Mouse (Mus musculus): ENCODE measurements at regions not wholly inside any gene's neighbourhood (a gene's known extent, or its start where the extent isn't known, plus 50 kb on each side); places are given as distances from the start of the nearest gene placed in this dataset.
A peak's percentile ranks its signal among the peaks of the same experiment; 100 is the strongest.

GRCm38 (mm10) chr9:25374161-25374560 is 107.2 kb upstream of the Eepd1 start:
- H3K9me3 ChIP-seq (replicated peaks; ENCODE audit: control insufficient read depth, low read length, poor library complexity, severe bottlenecking) = no peaks in the 10 kb centered on the region
- H3K4me1 ChIP-seq (ENCODE audit: control insufficient read depth, insufficient read depth, low read length) = no peaks in the 10 kb centered on the region
- no peak overlapping the region for H3K4me2 ChIP-seq (ENCODE audit: low read length)
- ATAC-seq = no peak
- no peak overlapping the region for H3K9ac ChIP-seq (ENCODE audit: low read depth, low read length)
- no peaks in the 10 kb centered on the region for H3K36me3 ChIP-seq (ENCODE audit: control insufficient read depth, insufficient read depth, low read length)
- 89% methylated on average over 3 of the region's 3 CpGs for WGBS
- no peak overlapping the region for H3K27ac ChIP-seq (ENCODE audit: low read length)
- no peak overlapping the region for H3K4me3 ChIP-seq (ENCODE audit: low read depth, low read length)
- H3K27me3 ChIP-seq (ENCODE audit: control insufficient read depth, insufficient read depth, low read depth, low read length) = no peaks in the 10 kb centered on the region

- H3K27me3 ChIP-seq (ENCODE audit: control insufficient read depth, insufficient read depth, low read depth, low read length) = no peaks in the 10 kb centered on the region
- no peak overlapping the region for H3K4me3 ChIP-seq (ENCODE audit: low read depth, low read length)
- no peak overlapping the region for H3K27ac ChIP-seq (ENCODE audit: low read length)
- WGBS = 58% methylated on average over 1 of the region's 1 CpGs
- H3K4me1 ChIP-seq (ENCODE audit: control insufficient read depth, insufficient read depth, low read length) = no peaks in the 10 kb centered on the region
- no peak overlapping the region for H3K9ac ChIP-seq (ENCODE audit: low read depth, low read length)
- ATAC-seq = no peak
- H3K4me2 ChIP-seq (ENCODE audit: low read length) = no peak overlapping the region
- no peaks in the 10 kb centered on the region for H3K36me3 ChIP-seq (ENCODE audit: control insufficient read depth, insufficient read depth, low read length)
- no peaks in the 10 kb centered on the region for H3K9me3 ChIP-seq (replicated peaks; ENCODE audit: control insufficient read depth, low read length, poor library complexity, severe bottlenecking)
Observed at GRCm38 (mm10) chr9:25376209-25376608, 105.1 kb upstream of the Eepd1 start.

- peak; percentile 93 for ATAC-seq
- 33% methylated on average over 12 of the region's 12 CpGs for WGBS
Observed at GRCm38 (mm10) chr9:25377771-25378747, 103.3 kb upstream of the Eepd1 start.

GRCm38 (mm10) chr9:25385333-25385732 is 96.0 kb upstream of the Eepd1 start:
- Histone ChIP-seq H3K4me3 (ENCODE audit: low read depth, low read length) (no peak overlapping the region), H3K36me3 (ENCODE audit: control insufficient read depth, insufficient read depth, low read length) (no peaks in the 10 kb centered on the region), H3K27ac (ENCODE audit: low read length) (no peak overlapping the region), H3K27me3 (ENCODE audit: control insufficient read depth, insufficient read depth, low read depth, low read length) (no peaks in the 10 kb centered on the region), H3K4me1 (ENCODE audit: control insufficient read depth, insufficient read depth, low read length) (no peaks in the 10 kb centered on the region), H3K9me3 (replicated peaks; ENCODE audit: control insufficient read depth, low read length, poor library complexity, severe bottlenecking) (no peaks in the 10 kb centered on the region), H3K4me2 (ENCODE audit: low read length) (no peak overlapping the region), H3K9ac (ENCODE audit: low read depth, low read length) (no peak overlapping the region)
- ATAC-seq = no peak

More at GRCm38 (mm10) chr9:25377771-25378747, 103.3 kb upstream of the Eepd1 start:
- Histone ChIP-seq H3K4me3 (ENCODE audit: low read depth, low read length) (no peak overlapping the region), H3K36me3 (ENCODE audit: control insufficient read depth, insufficient read depth, low read length) (no peaks in the 10 kb centered on the region), H3K27ac (ENCODE audit: low read length) (peak overlapping the region; percentile 30), H3K9ac (ENCODE audit: low read depth, low read length) (no peak overlapping the region), H3K4me2 (ENCODE audit: low read length) (no peak overlapping the region), H3K4me1 (ENCODE audit: control insufficient read depth, insufficient read depth, low read length) (no peaks in the 10 kb centered on the region), H3K27me3 (ENCODE audit: control insufficient read depth, insufficient read depth, low read depth, low read length) (no peaks in the 10 kb centered on the region), H3K9me3 (replicated peaks; ENCODE audit: control insufficient read depth, low read length, poor library complexity, severe bottlenecking) (no peaks in the 10 kb centered on the region)

- no peak overlapping the region for H3K4me3 ChIP-seq (ENCODE audit: low read depth, low read length)
- ATAC-seq = no peak
- H3K4me1 ChIP-seq (ENCODE audit: control insufficient read depth, insufficient read depth, low read length) = no peaks in the 10 kb centered on the region
- H3K36me3 ChIP-seq (ENCODE audit: control insufficient read depth, insufficient read depth, low read length) = no peaks in the 10 kb centered on the region
- H3K27me3 ChIP-seq (ENCODE audit: control insufficient read depth, insufficient read depth, low read depth, low read length) = no peaks in the 10 kb centered on the region
- H3K4me2 ChIP-seq (ENCODE audit: low read length) = no peak overlapping the region
- H3K27ac ChIP-seq (ENCODE audit: low read length) = no peak overlapping the region
- WGBS = 87% methylated on average over 4 of the region's 4 CpGs
- H3K9ac ChIP-seq (ENCODE audit: low read depth, low read length) = no peak overlapping the region
- H3K9me3 ChIP-seq (replicated peaks; ENCODE audit: control insufficient read depth, low read length, poor library complexity, severe bottlenecking) = no peaks in the 10 kb centered on the region
Observed at GRCm38 (mm10) chr9:25387876-25388650, 93.3 kb upstream of the Eepd1 start.

DNA sequence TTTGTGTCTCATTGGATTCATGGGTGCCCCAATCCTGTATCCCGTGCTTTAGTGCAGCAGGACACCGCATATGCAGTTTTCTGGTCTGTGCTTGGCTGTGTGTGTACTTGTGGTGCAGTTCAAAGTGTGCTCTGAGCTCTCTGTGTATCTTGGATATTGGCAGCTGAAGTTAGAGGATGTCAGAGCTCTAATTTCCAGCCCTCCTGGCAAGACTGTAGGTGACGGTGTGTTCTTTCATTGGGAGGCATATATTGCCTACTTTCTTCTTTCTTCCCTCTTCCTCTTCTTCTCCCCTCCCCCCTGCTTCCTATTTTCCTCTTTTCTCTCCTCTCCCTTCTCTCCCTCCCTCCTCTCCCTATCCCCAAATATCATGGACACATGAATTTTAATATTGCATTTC is 92.0 kb upstream of the Eepd1 start:
- no peak for ATAC-seq
- Histone ChIP-seq H3K4me3 (ENCODE audit: low read depth, low read length) (no peak overlapping the region), H3K27me3 (ENCODE audit: control insufficient read depth, insufficient read depth, low read depth, low read length) (no peaks in the 10 kb centered on the region), H3K36me3 (ENCODE audit: control insufficient read depth, insufficient read depth, low read length) (no peaks in the 10 kb centered on the region), H3K4me1 (ENCODE audit: control insufficient read depth, insufficient read depth, low read length) (no peaks in the 10 kb centered on the region), H3K9me3 (replicated peaks; ENCODE audit: control insufficient read depth, low read length, poor library complexity, severe bottlenecking) (no peaks in the 10 kb centered on the region), H3K27ac (ENCODE audit: low read length) (no peak overlapping the region), H3K4me2 (ENCODE audit: low read length) (no peak overlapping the region), H3K9ac (ENCODE audit: low read depth, low read length) (no peak overlapping the region)
- WGBS = 79% methylated on average over 3 of the region's 3 CpGs

DNA sequence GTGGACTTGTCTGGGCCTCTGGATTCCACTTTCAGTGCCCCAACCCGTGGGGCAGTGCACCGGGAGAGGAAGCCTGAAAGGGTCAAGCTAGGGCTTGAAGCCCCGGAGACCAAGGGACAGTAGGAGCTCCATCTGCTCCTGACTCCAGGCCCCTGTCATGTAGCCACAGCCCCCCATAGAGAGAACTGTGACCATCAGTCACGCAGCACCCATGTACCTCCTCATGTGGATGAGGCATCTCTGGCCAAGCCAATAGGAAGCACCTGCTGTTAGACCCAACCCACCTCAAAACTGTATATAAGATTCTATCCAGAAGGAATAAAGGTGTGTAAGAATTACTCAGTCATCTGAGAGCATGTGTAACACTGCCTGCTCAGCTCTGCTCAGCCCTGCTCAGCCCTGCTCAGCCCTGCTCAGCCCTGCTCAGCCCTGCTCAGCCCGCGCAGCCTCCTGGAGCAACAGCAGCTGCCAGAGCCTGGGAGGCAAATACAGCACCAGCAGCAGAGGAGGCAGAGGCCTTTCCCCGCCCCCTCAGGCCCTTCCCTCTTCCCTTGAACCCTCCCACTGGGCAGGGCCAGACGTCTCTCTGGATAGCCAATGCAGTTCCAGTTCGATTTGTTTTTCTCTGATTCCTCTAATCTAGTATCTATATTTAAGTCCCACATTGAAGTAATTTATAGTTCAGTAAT is 80.6 kb upstream of the Eepd1 start:
- Histone ChIP-seq H3K4me3 (ENCODE audit: low read depth, low read length) (no peak overlapping the region), H3K4me2 (ENCODE audit: low read length) (no peak overlapping the region), H3K4me1 (ENCODE audit: control insufficient read depth, insufficient read depth, low read length) (no peaks in the 10 kb centered on the region), H3K9ac (ENCODE audit: low read depth, low read length) (no peak overlapping the region), H3K9me3 (replicated peaks; ENCODE audit: control insufficient read depth, low read length, poor library complexity, severe bottlenecking) (no peaks in the 10 kb centered on the region), H3K27ac (ENCODE audit: low read length) (no peak overlapping the region), H3K36me3 (ENCODE audit: control insufficient read depth, insufficient read depth, low read length) (no peaks in the 10 kb centered on the region), H3K27me3 (ENCODE audit: control insufficient read depth, insufficient read depth, low read depth, low read length) (no peaks in the 10 kb centered on the region)
- 39% methylated on average over 9 of the region's 9 CpGs for WGBS
- ATAC-seq = peak; percentile 71

- H3K27me3 ChIP-seq (ENCODE audit: control insufficient read depth, insufficient read depth, low read depth, low read length) = no peaks in the 10 kb centered on the region
- no peak for ATAC-seq
- no peaks in the 10 kb centered on the region for H3K36me3 ChIP-seq (ENCODE audit: control insufficient read depth, insufficient read depth, low read length)
- H3K9ac ChIP-seq (ENCODE audit: low read depth, low read length) = no peak overlapping the region
- H3K4me3 ChIP-seq (ENCODE audit: low read depth, low read length) = no peak overlapping the region
- no peaks in the 10 kb centered on the region for H3K4me1 ChIP-seq (ENCODE audit: control insufficient read depth, insufficient read depth, low read length)
- H3K9me3 ChIP-seq (replicated peaks; ENCODE audit: control insufficient read depth, low read length, poor library complexity, severe bottlenecking) = no peaks in the 10 kb centered on the region
- no peak overlapping the region for H3K4me2 ChIP-seq (ENCODE audit: low read length)
- H3K27ac ChIP-seq (ENCODE audit: low read length) = no peak overlapping the region
- 91% methylated on average over 4 of the region's 4 CpGs for WGBS
Observed at GRCm38 (mm10) chr9:25405848-25406247, 75.5 kb upstream of the Eepd1 start.

Measured in midbrain, embryonic 16.5 days (tissue).